Mouse (Mus musculus) thymus, postnatal 14 days (tissue): ENCODE data around the gene Zfyve1.
"Not testable (repeated sequence)": the region's sequence is repeated elsewhere in the genome, so short reads cannot be mapped to it uniquely, and the experiment has no call there.

Experiments
- DNase-seq: peaks from one replicate; pipeline ENCODE4 v3.0.0; 2021

Gene Zfyve1

DNA sequence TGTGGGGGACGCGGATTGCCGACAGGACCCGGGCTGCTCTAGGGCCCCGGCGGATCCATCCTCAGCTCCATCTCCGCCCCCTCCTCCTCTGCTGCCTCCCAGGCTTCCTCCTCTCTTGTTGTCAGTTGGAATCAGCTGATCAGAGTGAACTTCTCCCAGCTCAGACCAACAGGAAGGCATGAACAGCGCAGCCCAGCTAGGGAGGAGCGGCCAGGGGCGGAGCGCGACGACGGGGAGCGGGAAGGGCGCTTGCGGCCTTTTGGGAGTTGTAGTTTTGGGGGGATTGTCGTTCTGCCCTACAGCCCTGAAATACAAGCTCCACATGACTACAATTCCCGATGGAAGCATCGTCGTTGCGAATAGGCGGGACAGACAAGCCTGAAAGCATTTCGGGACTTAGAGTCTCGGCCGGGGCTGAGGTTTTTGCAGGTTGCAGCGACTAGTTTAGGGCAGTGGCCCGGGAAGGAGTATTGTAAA, at the start of gene Zfyve1:
Zfyve1 (minus strand) TSS at position 198 of the 477 bp plus-strand sequence.
- DNase-seq: peak; percentile 92

DNA sequence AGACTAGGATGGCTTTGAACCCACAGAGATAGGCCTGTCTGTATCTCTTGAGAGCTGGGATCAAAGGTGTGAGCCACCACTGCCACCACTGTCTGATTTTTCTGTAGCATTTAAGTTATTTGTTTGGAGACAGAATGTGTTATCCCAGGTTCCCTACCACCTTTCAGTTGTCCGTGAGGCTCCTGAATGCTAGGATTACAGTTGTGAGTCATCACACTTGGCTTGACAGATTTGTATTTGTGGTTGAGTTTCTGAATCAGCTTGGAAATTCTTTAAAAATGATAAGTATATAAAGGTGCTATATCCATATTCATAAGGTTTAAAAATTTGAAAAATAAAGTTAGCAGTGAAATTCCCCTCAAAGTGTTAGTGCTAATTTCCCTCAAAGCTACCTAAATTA, 46.1 kb upstream of the Zfyve1 start:
- no peak for DNase-seq

DNA sequence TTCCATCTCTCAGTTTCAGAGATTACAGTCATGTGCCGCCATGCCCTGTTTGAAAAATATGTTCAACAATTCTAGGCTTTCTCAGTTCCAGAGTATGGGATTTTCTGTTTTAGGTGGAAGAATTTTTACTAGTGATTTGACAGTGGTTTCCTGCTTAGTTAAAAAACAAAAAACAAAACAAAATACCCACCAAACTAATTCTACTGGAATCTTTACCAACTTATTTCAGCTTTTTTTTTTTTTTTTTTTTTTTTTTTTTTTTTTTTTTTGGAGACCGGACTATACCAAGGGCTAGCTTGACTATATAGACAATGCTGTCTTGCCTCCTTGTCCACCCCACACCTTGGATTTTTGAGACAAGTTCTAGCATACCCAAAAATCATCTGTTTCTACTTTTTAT, 44.2 kb upstream of the Zfyve1 start:
- no peak for DNase-seq

DNA sequence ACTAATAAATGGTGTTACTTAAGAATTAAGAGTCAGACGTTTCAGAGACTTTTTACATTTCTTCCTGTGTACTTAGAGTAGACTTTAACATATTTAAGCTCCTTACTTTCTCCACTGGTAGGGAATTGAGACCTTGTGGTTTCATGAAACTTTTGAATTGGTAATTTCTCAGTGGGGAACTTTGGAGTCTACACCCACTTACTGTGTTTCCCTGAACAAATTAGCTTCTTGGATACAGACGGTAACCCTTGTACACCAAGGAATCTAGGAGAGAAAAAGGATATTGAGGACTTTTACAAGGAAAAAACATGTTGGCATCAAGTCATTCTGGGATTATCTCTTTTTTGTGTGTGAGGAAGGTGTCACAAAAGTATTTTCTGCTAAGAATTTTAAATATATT, 36.8 kb upstream of the Zfyve1 start:
- no peak for DNase-seq

DNA sequence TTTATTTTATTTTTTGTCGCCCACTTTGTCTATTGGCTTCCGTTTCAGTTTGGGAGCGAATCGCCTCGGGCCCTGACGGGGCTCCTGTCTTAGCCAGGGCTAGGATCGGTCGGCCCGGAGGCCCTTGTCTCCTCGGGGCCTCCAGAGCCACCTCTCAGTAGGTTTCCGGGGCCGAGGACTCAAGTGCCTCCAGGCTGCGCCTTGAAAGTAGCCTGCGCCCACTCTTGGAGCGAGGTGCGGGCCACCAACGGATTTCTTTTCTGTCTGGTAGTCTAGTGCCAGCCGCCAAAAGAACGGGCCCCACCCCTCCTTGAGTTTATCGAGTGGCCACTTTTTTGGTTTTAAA, 35.6 kb upstream of the Zfyve1 start:
- DNase-seq: peak; percentile 54

DNA sequence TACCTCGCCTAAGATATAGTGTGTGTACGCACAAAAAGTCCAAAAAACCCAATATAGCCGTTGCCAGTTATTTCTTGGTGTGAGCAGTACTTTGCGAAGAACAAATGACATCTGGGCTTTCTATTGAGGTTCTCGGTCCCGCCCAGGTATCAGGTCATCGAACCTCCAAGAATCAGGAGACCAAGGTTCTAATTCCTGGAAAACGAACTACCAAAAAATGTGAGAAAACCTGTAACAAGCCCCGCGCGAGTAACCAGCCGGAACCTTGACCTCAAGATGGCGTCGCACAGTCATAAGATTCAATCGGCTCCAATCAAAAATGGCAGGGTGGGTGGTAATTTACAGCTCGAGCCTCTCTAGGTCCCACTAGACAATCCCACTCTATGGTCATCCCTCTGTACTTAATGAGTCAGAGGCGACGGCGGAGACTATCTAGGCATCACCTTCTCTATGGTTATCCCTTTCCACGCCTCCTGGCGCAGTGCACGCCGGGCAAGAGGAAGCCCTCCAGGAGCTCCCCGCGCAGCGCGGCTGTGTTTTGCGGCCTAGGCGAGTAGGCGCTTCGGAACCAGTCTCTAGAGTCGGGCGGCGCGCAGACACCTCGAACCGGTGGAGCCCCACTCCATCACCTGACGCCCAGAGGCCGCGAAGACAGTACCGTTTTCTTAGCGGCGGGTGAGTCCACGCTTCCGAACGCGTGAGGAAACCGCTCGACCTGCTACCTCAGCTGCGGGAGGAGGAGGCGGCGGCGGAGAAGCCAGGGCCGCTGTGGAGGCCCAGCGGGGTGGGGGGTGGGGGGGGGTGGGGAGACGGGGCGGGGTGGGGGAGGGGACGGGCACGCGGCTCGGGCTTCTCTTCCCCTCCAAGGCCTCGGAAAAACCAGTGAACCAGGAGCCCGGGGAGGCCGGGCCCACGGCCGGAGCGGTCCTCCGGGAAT, 35.0 kb upstream of the Zfyve1 start:
- peak; percentile 95 for DNase-seq

DNA sequence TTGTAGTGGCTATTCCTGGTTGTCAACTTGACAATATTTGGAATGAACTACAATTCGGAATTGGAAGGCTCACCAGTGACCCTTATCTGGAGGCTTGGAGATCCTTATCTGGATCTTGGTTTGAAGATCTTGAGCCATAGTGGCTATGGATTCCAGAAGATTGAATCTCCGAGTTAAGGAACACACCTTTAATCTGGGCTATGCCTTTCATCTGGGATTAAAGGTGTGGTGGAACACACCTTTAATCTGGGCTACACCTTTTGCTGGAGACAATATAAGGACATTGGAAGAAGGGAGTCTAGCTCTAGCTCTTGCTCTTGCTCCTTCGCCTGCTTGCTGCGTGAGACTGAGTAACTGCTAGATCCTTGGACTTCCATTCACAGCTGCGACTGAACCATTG, 33.9 kb upstream of the Zfyve1 start, which contains the start of gene Rbm25:
Rbm25 (plus strand) TSS at position 301 of the 400 bp plus-strand sequence.
- not testable (repeated sequence) for DNase-seq

DNA sequence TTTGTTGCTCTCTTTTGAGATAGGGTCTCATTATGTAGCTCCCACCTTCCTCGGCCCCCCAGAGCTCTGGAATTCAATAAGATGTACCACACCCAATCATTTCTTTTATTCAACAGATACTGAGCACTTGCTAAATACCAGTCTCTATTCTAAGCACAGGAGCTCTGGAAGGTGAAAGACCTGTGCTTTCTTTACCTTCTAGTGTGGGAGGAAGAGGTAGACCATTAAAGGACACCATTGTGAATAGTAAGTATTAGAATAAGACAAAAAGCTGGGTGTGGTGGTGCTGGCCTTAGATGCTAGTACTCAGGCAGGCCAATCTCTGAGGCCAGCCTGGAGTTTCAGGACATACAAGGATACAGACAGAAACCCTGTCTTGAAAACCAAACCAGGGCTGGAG, 27.3 kb upstream of the Zfyve1 start:
- no peak for DNase-seq

DNA sequence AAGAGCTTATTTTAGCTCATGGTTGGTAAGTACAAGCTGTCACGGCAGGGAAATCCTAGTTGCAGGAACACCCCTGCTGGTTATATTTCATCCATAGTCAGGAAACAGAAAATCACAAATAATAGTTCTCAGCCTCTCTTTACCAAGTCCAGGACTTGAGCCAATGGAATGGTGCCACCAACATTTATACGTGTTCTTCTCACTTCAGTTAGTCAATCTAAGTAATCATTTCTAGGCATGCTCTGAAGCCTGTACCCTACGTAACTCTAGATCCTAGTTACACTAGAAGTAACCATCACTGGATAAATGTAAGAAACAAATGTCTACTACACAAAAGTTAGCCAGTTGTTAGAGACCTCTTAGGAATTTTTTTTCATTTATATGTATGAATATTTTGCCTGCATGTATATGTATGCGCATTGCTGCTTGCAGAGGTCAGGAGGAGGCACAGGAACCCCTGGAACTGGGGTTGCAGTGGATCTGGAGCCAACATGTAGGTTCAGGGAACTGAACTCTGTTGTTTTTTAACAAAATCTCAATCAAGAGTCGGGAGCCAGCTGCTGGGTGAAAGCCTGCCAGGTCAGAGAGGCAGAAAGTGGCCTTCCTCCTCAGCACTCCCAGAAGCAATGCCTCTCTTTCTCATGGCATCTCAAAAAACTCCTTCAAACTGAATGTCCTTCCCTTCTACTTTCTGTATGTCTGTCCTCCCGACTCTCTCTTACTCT, 25.2 kb upstream of the Zfyve1 start:
- no peak for DNase-seq

DNA sequence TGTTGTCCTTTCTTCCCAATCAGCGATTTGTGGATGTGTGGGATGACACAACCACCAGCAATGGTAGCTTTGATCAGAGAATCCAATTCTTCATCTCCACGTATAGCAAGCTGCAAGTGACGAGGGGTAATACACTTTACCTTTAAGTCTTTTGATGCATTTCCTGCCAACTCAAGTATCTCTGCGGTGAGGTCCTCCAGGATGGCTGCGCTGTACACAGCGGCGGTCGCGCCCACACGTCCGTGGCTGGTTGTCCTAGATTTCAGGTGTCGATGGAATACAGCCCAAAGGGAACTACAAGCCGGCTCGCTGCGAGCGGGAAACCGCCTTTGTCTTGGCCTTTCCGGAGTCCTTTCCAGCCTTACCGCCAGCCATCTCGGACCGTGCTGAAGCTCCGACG, 23.7 kb upstream of the Zfyve1 start:
- not testable (repeated sequence) for DNase-seq

DNA sequence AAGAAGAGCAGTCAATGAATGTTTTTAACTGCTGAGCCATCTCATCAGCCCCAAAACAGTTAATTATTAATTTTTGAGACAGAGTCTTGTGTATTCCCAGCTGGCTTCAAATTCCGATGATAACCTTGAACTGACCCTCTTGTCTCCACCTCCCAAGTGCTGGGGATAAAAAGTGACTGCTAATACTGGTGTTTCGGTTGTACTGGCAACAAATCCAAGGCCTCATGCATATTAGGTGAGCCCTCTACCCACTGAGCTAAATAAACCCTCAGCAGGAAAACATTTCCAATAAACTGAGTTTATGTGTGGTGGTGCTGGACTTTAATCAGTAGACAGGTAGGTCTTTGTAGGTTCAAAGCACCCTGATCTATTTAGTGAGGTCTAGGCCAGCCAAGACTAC, 22.0 kb upstream of the Zfyve1 start:
- DNase-seq: no peak

DNA sequence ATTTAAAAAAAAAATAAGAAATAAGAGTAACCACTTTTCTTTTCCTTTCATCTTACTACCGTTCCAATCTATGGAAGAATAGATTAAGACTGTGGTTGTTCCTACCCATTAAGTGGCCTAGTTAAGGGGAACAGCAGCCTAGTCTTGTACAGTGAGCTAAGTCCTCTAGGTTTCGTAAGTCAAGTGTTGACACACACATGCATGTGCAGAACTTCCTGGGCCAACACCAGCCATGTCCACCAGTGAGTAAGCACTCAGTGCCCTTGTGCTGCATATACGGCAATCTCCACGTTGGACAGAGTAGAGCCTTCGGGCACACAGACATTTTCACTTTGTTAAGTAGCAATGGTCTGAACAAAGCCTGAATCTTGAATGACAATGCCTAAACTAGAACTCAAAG, 20.2 kb upstream of the Zfyve1 start:
- DNase-seq: no peak

DNA sequence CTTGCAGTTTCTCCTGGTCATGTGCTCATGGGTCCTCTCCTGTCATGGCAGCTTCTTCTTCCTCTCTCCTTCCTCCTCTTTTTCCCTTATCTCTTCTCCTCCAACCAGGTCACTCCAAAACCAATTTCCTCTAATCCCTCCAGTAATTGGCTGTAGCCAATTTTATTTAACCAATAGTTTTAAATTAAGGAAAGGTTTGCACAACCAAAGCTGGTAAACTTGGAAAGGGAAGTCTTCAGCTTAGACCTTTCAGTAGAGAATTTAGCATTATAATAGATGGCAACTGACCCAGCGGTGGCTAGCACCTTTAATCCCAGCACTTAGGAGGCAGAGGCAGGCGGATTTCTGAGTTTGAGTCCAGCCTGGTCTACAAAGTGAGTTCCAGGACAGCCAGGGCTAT, 9.4 kb upstream of the Zfyve1 start:
- not testable (repeated sequence) for DNase-seq

DNA sequence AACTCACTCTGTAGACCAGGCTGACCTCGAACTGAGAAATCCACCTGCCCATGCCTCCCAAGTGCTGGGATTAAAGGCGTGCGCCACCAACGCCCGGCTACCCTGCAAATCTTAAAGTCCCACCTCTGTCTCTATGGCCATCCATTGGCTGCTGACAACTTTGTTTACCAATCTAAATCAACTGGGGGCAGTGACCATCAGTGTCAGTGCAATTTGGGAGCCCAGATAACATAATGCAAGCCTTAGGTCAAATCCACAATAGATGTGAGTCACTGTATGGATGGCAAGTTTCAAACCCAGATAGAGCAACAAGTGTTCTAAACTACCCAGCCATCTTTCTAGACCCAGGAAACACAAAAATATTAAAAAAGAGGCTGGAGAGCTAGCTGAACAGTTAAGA, 5.3 kb upstream of the Zfyve1 start:
- DNase-seq: no peak

DNA sequence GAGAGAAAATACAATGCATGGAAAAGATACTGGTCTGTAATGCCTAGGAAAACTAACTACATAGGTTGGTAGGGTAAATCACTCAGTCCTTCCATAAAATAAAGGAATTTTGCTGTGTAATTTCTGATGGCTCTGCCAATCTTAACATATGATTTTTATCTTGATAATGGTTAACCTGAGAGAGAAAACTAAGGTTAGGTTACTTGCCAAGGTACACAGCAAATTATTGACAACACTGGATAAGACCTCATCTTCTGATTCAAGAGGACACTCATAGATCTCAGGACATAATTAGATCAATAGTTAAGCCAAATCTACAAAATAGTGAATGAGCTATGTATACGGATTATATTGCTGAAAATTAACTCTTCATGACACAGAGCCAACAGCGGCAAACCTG, 859 bp upstream of the Zfyve1 start:
- DNase-seq: no peak

DNA sequence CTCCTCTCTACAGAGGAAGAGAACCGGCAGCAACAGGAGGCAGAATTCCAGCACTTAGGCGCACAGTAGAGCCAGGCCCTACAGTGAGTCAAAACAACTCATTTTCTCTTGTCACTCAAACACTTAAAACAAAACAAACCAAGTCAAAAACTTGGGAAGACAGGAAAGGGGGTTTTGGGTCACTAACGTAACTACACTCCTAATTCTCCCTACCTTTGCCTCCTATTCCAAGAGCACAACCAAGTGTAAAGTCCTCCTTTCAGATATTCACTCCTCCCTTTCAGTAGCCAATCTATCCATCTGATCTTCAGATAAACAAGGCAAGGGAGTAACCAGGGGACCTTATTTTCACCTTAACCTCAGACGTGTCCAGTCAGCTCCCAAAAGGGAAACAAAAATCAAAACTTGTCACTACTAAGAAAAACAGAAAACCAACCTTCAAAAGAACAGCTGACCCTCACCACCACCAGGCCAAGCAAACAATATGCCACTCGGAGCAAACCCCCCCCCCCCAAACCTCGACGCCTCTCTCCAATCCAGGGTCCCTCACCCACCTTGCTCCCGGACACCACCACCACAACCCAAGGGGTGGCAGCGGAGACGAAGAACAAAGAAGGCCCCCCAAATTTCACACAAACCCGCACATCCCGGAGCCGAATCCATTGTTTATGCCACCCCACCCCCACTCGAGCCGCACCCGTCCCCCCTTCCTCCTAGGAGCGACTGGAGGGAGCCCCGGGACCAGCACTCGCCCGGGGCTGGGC, 649 bp downstream of the Zfyve1 start:
- no peak for DNase-seq

DNA sequence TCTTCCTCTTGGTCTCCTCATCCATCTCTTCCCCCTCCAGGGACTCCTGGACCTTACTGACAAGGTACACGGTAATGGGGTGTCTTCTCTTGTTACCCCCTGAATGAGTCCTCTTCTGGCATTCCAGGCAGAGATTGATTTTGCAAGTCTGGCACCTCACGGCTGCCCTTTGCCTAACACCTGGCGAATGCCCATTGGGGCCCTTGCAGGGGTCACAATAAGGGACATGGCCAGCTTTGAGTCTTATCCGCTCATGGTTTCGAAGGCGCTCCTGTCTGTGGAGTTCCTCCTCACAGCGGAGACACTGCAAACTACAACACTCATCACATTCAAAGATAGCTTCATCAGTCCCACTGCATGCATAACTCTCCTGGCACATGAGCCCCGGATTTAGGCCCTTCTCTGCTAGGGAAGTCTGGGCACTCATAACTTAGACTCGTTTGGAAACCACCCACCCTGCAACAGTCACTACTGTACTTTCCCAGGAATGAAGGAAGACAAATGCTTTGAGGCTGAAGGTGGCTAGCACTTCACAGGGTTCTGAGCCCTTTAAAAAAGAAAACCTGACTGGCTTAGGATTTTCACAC, 2.5 kb downstream of the Zfyve1 start:
- no peak for DNase-seq

DNA sequence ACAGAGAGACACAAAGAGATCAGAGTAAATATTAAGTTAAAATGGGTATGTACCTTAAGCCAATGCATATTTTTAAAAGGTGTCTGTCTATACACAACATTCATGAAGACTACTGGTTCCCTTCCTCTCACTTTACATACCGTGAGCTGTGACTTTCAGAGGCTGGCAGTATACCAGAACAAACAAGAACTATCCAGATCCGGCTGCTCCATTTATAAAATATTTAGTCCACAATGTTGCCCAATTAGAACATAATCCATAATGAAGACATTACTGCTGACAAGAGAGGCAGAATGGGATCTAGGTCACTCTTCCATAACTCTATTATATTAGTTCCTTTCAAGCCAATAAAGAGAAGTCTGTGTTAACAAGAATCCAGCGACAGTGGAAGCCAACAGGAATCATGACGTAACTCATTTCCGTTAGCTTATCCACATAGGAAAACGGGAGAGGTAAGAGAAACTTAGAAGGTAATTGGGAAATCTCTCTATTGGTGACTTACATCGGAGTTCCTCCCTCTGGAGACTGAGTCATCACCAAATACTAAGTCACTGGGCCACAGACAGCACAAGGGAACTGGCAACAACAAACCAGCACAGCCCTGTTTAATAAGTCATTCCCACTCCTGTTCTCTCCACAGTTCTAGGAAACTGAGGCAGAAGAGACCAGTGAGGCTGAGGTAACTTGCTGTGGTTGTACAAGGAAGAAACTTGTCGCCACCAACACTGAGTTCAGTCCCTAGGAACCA, 5.1 kb downstream of the Zfyve1 start:
- no peak for DNase-seq

DNA sequence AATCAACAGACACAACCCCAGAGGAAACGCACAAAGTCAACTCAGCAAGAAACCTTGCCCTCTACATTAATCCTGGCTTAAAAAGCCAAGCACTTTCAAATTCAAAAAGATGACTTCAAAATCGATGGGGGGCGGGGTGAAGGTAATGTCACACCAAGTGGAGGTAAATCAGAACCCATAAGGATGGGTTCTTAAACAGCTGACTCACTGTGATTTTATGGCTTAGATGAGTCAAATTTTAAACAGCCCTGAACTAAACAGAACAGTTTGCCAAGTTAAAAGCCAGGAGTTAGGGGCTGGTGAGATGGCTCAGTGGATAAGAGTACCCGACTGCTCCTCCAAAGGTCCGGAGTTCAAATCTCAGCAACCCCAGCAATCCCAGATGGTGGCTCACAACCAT, 10.4 kb downstream of the Zfyve1 start:
- DNase-seq: no peak

DNA sequence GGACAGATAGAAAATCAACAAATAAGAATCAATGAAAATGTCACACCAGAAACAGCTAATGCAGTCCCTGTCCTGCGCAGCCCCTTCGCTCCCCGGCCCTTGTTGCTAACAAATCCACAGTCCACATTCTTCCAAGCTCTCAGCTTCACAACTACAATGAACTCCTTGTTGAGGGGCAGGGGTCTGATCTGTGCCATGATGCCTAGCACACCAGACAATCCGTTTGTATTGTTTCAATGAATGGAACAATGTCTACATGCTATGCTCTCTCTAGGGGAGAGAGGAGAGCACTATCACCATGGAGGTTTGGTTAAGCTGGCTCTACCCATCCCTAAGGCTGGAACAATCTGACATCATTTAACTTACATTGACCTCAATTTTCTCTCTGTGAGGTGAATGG, 14.3 kb downstream of the Zfyve1 start:
- DNase-seq: no peak

DNA sequence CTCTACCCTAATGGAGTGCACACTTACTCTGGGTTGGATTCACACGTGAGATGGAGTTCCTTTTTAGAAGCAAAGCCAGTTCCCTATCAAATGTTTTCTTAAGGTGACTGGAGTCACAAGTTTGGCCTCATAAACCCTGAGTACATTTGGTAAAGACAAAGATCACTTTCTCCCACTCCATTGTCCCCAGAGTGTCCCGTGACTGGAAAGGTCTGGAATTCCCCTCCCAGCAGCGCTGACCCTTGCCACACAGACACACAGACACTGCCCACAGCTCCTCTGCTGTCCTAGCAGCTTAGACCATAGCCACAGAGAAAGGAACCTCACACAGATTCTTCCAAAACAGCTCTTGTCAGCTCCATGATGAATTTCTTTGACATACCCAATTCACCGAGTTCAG, 14.9 kb downstream of the Zfyve1 start:
- no peak for DNase-seq

DNA sequence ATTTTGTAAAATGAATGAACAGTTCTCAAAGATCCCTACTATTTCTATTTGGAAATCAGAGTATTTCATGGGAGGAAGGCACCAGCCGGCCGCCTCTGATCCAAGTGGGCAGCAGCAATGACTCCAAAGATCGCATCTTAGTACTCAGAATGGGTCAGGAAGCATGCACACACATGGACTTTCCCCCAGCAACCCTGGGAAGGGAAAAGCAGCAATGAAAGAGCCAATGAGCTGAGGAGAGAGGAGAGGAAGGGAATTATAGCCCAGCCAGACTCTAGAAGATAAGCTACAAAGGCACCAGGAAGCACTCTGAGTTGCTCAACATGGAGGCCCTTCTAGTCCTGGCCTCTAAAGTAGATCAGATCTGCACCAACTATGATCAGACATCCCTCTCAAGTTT, 16.7 kb downstream of the Zfyve1 start:
- DNase-seq: no peak
